Mouse (Mus musculus): Measurements from ENCODE around the gene Lrguk. TPM values are rescaled to one million over a fixed set of nuclear protein-coding genes. Genes with fewer than 3 reads are reported as not detected.

The Lrguk gene
- polyA plus RNA-seq, 1 experiment = 2.1 TPM

DNA sequence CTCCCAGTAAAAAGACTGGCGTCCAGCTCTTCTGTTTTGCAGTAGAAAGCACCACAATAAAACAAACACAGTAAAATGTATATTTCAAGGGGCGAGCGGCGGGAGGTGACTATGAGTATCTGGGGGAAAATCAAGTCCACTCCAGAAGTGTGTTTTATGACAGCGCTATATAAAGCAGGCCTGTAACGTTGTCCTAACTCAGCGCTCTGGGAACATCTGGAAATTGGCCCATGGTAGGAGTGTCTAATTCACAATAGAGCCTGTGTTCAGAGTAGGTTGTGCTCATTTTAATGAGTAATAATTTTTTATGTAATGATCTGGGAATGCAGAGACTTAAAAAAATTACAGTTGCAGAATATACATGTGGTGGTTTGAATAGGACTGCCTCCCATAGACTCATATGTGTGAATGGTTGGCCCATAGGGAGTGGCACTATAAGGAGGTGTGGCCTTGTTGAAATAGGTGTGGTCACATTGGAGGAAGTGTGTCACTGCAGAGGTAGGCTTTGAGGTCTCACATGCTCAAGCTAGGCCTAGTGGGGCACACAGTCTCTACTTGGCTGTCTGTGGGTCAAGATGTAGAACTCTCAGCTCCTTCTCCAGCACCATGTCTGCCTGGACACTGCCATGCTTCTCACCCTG, 87.7 kb downstream of the Lrguk start:
- Histone ChIP-seq H3K4me3 (replicated peaks; ENCODE audit: extremely low read depth, low read depth, low read length) (no peak overlapping the region), H3K4me1 (ENCODE audit: control insufficient read depth, insufficient read depth, low read length) (no peaks in the 10 kb centered on the region)
- no peak for DNase-seq
- TF ChIP-seq CTCF (IDR thresholded peaks at IDR 0.05; ENCODE audit: insufficient read depth, low read length) = no peak
- no peak for TF ChIP-seq POLR2A (IDR thresholded peaks at IDR 0.05; ENCODE audit: borderline replicate concordance, extremely low read depth, low read depth, low read length)
- 92% methylated on average over 7 of the region's 7 CpGs for WGBS

DNA sequence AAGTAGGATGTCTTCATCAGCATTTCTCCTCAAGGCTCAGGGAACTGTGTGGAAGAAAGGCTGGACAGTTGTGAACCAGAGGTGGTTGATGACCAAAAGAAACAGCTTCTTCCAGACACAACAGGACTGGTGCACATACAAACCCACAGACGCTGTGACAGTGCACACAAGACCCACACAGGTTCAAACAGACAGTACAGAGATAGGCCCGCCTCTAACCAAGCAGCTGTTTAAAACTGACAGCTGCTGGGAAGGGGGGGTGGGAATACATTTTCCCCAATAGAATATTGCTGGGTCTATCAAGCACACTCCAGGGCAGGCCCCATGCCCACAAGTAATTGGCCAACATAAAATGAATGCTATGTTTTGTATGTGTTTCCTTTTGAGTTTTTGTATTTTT, 95.2 kb downstream of the Lrguk start:
- Histone ChIP-seq H3K4me3 (replicated peaks; ENCODE audit: extremely low read depth, low read depth, low read length) (no peak overlapping the region), H3K4me1 (ENCODE audit: control insufficient read depth, insufficient read depth, low read length) (no peaks in the 10 kb centered on the region)
- no peak for DNase-seq
- WGBS = 72% methylated on average over 2 of the region's 2 CpGs
- TF ChIP-seq CTCF (IDR thresholded peaks at IDR 0.05; ENCODE audit: insufficient read depth, low read length) (no peak), POLR2A (IDR thresholded peaks at IDR 0.05; ENCODE audit: borderline replicate concordance, extremely low read depth, low read depth, low read length) (no peak)

DNA sequence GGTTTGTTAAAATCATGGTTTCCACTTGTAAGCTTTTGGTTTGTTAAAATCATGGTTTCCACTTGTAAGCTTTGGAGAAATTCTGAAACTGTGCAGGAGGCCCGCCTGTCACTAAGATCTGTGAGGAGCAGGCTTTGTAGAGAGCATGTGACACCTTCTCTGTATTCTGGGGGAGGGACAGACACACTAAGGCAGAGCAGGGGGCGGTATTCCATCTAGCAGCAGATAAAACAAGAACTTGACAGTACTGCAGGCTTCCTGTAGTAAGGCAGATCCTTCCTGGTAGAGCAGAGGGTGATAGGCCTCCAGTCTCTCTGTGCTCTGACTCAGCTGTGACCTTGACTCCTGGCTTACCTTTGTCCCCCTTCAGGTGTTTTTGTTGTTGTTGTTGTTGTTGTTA, 100.0 kb downstream of the Lrguk start:
- Histone ChIP-seq H3K4me1 (ENCODE audit: control insufficient read depth, insufficient read depth, low read length) (no peaks in the 10 kb centered on the region), H3K4me3 (replicated peaks; ENCODE audit: extremely low read depth, low read depth, low read length) (no peak overlapping the region)
- WGBS = 55% methylated on average over 2 of the region's 2 CpGs
- no peak for TF ChIP-seq POLR2A (IDR thresholded peaks at IDR 0.05; ENCODE audit: borderline replicate concordance, extremely low read depth, low read depth, low read length)
- no peak for TF ChIP-seq CTCF (IDR thresholded peaks at IDR 0.05; ENCODE audit: insufficient read depth, low read length)
- DNase-seq = no peak

DNA sequence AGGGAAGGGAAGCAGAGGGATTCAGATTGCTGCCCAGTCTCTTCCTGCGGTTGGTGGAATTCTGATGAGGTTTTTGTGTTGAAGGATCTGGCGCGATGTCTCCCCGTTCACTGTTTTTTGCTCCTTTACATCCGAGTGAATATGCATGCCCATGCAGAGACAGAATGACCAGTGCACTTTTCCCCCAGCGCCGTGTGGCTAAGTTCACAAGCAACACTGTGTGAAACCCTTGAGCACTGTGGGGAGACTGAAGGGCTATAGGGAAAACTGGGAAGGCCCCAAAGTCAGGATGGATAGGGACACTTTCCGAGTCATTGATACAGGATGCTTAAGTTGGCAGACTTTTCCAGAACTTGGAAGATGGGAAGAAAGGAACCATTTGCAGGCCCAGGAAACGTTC, 103.1 kb downstream of the Lrguk start:
- TF ChIP-seq POLR2A (IDR thresholded peaks at IDR 0.05; ENCODE audit: borderline replicate concordance, extremely low read depth, low read depth, low read length) (no peak), CTCF (IDR thresholded peaks at IDR 0.05; ENCODE audit: insufficient read depth, low read length) (no peak)
- Histone ChIP-seq H3K4me3 (replicated peaks; ENCODE audit: extremely low read depth, low read depth, low read length) (no peak overlapping the region), H3K4me1 (ENCODE audit: control insufficient read depth, insufficient read depth, low read length) (no peaks in the 10 kb centered on the region)
- DNase-seq = no peak
- 88% methylated on average over 9 of the region's 9 CpGs for WGBS

DNA sequence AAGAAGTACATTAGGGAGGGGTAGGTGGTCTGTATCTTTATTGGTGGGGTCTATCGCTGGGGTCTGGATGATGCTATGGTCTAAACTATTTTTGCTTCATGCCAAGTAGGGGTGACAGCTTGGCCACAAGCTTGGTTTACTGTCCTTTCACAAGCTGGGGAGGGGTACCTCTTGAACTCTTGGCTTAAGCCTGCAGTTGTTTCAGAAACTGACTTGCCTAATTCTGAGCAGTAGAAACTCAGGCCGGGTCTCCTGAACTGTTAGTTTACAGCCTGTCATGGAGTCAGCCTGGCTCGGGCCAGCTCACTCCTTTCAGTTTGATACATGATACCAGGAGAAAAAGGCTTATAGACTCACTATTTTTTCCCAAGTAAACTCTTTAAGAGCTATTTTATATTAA, 109.1 kb downstream of the Lrguk start:
- WGBS = 74% methylated on average over 3 of the region's 3 CpGs
- DNase-seq = no peak
- TF ChIP-seq CTCF (IDR thresholded peaks at IDR 0.05; ENCODE audit: insufficient read depth, low read length) = no peak
- no peak for TF ChIP-seq POLR2A (IDR thresholded peaks at IDR 0.05; ENCODE audit: borderline replicate concordance, extremely low read depth, low read depth, low read length)
- no peaks in the 10 kb centered on the region for H3K4me1 ChIP-seq (ENCODE audit: control insufficient read depth, insufficient read depth, low read length)
- no peak overlapping the region for H3K4me3 ChIP-seq (replicated peaks; ENCODE audit: extremely low read depth, low read depth, low read length)

DNA sequence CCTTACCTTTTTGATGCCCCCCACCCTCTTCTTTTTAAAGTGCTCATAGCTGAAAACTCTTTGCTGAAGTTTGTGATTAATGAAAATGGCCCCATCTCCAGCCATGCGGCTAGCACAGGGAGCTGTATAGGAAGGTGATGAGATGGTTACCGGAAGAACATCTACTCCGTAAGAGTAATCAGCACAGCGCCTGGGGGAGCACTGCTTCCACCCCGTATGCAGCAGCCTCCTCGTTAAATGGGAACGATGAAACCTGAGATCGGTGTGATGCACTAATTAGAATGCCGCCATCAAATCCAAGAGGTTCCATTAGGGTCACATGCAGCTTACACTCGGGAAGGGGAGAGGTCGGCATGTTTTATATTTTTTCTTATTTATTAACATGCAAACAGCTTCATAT, 113.7 kb downstream of the Lrguk start:
- no peak for DNase-seq
- 82% methylated on average over 11 of the region's 11 CpGs for WGBS
- no peak for TF ChIP-seq POLR2A (IDR thresholded peaks at IDR 0.05; ENCODE audit: borderline replicate concordance, extremely low read depth, low read depth, low read length)
- Histone ChIP-seq H3K4me1 (ENCODE audit: control insufficient read depth, insufficient read depth, low read length) (no peaks in the 10 kb centered on the region), H3K4me3 (replicated peaks; ENCODE audit: extremely low read depth, low read depth, low read length) (no peak overlapping the region)

DNA sequence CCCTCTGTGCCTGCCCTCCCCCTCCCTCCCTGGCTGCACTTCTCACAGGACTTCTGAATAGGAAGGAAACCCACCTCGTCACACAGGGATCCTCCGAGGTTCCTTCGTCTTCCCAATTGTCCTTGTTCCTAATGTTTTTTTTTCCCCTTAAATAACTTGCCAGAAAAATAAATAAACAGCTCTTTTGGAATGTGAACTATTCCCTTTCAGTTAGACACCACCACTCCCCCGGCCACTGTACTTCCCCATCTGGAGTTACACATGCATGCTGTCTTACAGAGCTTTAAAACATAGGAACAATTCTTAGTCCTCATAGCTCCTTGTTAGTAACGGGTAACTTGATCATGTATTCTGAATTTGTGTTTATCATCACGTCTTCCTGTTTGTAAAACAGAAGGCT, 116.8 kb downstream of the Lrguk start:
- H3K4me1 ChIP-seq (ENCODE audit: control insufficient read depth, insufficient read depth, low read length) = no peaks in the 10 kb centered on the region
- H3K4me3 ChIP-seq (replicated peaks; ENCODE audit: extremely low read depth, low read depth, low read length) = no peak overlapping the region
- WGBS = 31% methylated on average over 6 of the region's 6 CpGs
- TF ChIP-seq POLR2A (IDR thresholded peaks at IDR 0.05; ENCODE audit: borderline replicate concordance, extremely low read depth, low read depth, low read length) = no peak
- no peak for TF ChIP-seq CTCF (IDR thresholded peaks at IDR 0.05; ENCODE audit: insufficient read depth, low read length)
- DNase-seq = no peak

DNA sequence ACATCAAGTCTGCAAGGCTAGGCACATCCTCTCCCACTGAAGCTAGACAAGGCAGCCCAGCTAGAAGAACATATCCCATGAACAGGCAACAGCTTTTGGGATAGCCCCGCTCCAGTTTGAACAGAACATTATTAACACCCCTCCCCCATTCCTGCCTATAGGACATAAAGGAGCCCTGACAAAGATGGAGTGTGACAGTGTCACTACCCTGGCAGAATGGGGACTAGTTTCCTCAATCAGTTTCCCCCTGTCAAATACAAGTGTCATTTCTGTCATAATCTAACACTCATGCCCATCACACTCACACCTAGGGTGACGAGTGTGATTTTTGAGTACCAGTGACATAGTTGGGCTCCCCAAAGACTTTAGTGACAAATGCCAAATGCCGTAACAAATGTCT, 118.8 kb downstream of the Lrguk start:
- no peak for DNase-seq
- no peaks in the 10 kb centered on the region for H3K4me1 ChIP-seq (ENCODE audit: control insufficient read depth, insufficient read depth, low read length)
- TF ChIP-seq POLR2A (IDR thresholded peaks at IDR 0.05; ENCODE audit: borderline replicate concordance, extremely low read depth, low read depth, low read length) (no peak), CTCF (IDR thresholded peaks at IDR 0.05; ENCODE audit: insufficient read depth, low read length) (no peak)
- H3K4me3 ChIP-seq (replicated peaks; ENCODE audit: extremely low read depth, low read depth, low read length) = no peak overlapping the region
- 89% methylated on average over 3 of the region's 3 CpGs for WGBS

DNA sequence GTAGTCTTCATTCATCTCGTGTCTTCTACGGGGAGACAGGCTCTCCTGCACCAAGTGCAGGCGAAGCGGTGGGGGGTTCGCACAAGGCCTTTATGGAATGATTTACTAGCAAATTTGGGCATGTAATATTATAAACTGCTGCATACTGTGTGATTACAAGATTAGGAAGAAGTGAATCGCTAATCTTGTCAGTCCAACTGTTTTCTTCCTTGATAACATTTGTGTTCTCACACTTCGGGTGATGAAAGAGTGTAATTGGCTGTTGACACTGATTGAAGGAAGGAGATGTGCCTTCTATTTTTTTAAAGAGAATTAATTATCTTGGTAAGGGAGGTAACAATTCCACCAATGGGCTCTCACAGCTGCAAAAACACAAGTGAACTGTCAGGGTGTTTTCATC, 119.4 kb downstream of the Lrguk start:
- H3K4me3 ChIP-seq (replicated peaks; ENCODE audit: extremely low read depth, low read depth, low read length) = no peak overlapping the region
- H3K4me1 ChIP-seq (ENCODE audit: control insufficient read depth, insufficient read depth, low read length) = no peaks in the 10 kb centered on the region
- WGBS = 78% methylated on average over 7 of the region's 7 CpGs
- TF ChIP-seq POLR2A (IDR thresholded peaks at IDR 0.05; ENCODE audit: borderline replicate concordance, extremely low read depth, low read depth, low read length) (no peak), CTCF (IDR thresholded peaks at IDR 0.05; ENCODE audit: insufficient read depth, low read length) (no peak)
- no peak for DNase-seq

DNA sequence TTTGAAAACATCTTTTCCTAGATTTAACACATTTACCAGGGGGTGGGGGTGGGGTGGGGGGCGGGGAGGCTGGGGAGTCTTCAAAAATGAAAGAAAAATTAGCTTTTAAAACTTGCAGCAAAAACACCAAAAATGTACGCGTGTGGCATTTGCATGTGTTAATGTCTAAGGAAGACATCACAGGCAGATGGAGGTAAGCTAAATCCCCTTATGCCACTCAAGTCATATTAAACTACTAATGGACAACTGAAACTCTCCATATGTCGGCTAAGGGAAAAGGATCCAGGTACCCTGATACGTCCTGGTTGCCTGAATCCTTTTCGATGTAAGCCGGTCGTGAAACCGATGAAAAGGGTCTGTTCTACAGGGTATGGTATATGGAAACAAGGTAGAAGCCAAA, 119.8 kb downstream of the Lrguk start:
- DNase-seq = no peak
- Histone ChIP-seq H3K4me3 (replicated peaks; ENCODE audit: extremely low read depth, low read depth, low read length) (no peak overlapping the region), H3K4me1 (ENCODE audit: control insufficient read depth, insufficient read depth, low read length) (0 out of 2 replicates have a peak, but pooled peaks cover 2% of the 10 kb centered on the region)
- no peak for TF ChIP-seq POLR2A (IDR thresholded peaks at IDR 0.05; ENCODE audit: borderline replicate concordance, extremely low read depth, low read depth, low read length)
- WGBS = 85% methylated on average over 9 of the region's 9 CpGs
